Mouse (Mus musculus): ENCODE measurements around the gene Tmem150b.

DNA sequence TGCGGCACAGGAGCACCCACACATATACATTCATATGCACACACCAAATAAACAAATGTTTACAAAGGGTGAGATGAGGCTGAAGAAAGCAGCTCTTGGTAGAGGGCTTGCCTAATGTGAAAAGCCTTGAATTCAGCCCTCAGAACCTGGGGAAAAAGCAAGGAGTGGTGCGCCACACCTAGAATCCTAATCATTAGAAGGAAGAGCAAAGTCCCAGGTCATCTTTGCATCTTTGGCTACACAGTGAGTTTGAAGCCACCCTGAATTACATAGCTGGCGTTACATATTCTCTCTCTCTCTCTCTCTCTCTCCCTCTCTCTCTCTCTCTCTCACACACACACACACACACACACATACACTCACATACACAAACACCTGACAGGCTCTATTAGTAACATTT lies 5.8 kb downstream of the Tmem150b start:
- TF ChIP-seq POLR2A (IDR thresholded peaks at IDR 0.05; ENCODE audit: low read depth, low read length) (no peak), CTCF (conservative IDR thresholded peaks at IDR 0.05 in 1 of 2, IDR thresholded peaks at IDR 0.05 in 1 of 2; ENCODE audit: low read depth in 2 of 2, low read length in 2 of 2) (no peak), MXI1 (IDR thresholded peaks at IDR 0.05; ENCODE audit: low read depth, low read length) (no peak), KAT2A (IDR thresholded peaks at IDR 0.05; ENCODE audit: insufficient replicate concordance, low read length) (no peak), SIN3A (IDR thresholded peaks at IDR 0.05; ENCODE audit: low read length) (no peak), BHLHE40 (IDR thresholded peaks at IDR 0.05; ENCODE audit: low read depth, low read length) (no peak), TCF12 (IDR thresholded peaks at IDR 0.05; ENCODE audit: low read depth, low read length) (no peak), ETS1 (conservative IDR thresholded peaks at IDR 0.05; ENCODE audit: low read depth, low read length) (no peak), EP300 (IDR thresholded peaks at IDR 0.05; ENCODE audit: low read length) (no peak), TBP (conservative IDR thresholded peaks at IDR 0.05; ENCODE audit: low read depth, low read length) (no peak), MAFK (IDR thresholded peaks at IDR 0.05; ENCODE audit: insufficient replicate concordance, low read length) (no peak), HCFC1 (IDR thresholded peaks at IDR 0.05; ENCODE audit: low read depth, low read length) (no peak), MAX (IDR thresholded peaks at IDR 0.05; ENCODE audit: low read length) (no peak), USF1 (IDR thresholded peaks at IDR 0.05; ENCODE audit: low read depth, low read length) (no peak)
